Mouse (Mus musculus) left cerebral cortex, postnatal 14 days (tissue): ENCODE results near the gene Slit1. TPM values are rescaled to one million over a fixed set of nuclear protein-coding genes. Genes with fewer than 3 reads are reported as not detected.

Experiments
- DNase-seq, 2 experiments: peaks; one replicate each; pipeline ENCODE4 v3.0.0; 2021 to 2022; ENCODE audit warnings: low spot score in 2 of 2, mixed read lengths in 1 of 2
- intact Hi-C: fragments of 180-260 bp; cut with DNase I; formaldehyde crosslinking; loops from one replicate; pipeline ENCODE4 v1.15.1; 2025
- microRNA-seq, 2 experiments: library from miRNA; unstranded; fragments of <30 nt; microRNA quantifications; one replicate each; pipeline ENCODE4 v1.2.0; 2022
- total RNA-seq, 2 experiments: library from RNA; stranded (reverse); gene quantifications; 2 replicates each; pipeline ENCODE4 v1.2.3; 2021

Slit1 gene
- total RNA-seq, 2 experiments from 2014 or later = 40.9 to 55.5 TPM

DNA sequence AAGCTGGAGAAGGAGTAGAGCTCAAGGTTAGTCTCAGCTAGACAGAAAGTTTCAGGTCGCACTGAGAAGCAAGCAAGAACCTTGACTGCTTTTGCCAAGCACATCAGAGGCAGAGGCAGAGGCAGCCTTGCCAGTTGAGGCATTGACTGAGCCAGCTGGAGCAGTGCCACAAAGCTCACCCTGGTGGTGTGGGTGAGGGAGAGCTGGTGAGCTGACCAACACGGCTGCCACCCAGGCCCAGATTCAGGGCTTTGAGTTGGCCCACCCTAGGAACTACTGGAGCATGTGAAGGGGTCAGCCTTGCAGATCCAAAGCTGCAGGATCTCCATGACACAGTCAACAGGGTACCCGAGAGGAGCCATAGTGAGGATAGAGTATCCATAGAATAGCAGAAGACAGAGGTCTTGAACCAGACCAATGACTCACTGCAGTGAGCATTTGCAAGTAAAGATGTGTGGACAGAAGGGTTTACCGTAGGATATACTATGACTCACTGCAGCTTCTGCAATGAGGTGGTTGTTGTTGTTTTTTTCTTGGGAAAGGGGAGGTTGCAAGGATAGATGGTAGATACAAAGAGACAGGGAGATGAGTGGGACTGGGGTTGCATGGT is 164.0 kb downstream of the Slit1 start:
- intact Hi-C loops = no loop called here
- DNase-seq = no peak

DNA sequence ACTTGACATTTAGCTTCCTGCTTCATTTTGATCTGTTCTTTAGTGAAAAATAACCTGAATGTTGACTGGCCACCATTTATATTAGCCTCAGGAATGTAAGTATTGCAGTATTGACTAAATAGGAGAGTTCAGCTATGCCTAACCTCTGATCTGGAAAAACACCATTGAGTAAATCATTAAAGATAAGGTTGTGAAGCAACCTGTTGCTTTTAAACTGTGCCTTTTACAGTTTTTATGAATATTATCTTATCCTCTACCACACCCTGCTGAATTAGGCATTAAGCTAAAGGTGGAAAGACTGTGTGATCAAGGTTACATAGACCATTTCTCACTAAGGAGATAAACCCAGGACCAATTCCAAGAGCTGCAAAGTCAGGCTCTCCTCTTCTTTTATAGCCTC is 165.9 kb downstream of the Slit1 start:
- intact Hi-C loops = no loop called here
- no peak for DNase-seq

DNA sequence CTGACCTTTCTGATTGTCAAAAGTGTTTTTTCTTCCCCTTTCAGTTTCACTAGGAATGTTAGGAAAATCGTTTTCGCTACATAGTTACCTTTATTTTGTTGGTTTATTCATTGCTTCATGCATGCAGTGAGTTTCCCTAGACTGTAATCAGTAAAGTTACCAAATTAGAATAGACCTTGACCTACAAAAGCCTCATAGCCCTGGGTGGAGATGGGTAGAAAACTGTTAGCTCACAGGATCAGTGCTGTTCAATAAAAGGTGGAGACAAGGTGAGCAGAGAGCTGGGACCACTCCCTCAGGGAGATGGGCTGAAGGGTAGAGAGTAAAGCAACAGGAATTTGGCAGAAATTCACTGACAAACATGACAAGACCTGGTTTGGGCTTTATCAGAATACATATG is 169.8 kb downstream of the Slit1 start:
- DNase-seq = no peak

DNA sequence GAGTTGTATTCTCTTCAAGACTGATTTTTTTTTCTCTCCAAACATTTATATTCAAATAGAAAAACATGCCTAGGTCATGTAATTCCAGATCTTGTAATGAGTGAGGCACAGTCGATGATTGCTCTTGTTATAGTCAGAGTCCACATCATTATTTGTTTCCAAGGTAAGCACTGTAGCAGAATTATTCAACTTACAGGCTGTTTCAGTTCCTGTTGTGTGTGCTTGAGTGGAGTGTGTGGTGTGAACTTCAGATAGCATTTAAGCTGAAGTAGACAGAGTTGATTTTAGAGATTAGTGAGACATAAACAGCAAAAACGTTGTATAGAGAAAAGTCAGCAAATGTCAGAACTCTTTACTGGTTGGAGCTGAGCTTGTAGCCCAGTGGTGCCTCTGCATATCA is 174.7 kb downstream of the Slit1 start:
- intact Hi-C loops = no loop called here
- DNase-seq = no peak

More for the DNA sequence above, 169.8 kb downstream of the Slit1 start:
- intact Hi-C loops = no loop called here

DNA sequence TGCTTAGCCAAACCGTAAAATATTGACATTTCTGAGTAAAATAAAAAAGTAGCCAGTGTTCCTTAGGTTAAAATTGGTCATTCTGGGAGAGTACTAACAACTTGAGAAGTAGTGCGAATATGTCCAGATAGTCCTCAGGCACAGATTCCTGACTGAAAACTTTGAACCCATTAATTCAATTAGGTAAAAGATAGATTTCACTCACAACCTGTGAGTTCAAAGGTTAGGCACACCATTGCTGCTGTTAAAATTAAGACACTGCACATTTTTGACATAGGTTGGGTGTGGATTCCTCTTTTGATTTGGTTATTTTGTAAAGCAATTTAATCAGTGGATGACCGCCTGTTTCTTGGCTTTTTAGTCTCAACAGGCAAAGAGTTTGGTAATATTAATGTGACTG is 182.6 kb downstream of the Slit1 start:
- no peak for DNase-seq
- intact Hi-C loops = no loop called here

DNA sequence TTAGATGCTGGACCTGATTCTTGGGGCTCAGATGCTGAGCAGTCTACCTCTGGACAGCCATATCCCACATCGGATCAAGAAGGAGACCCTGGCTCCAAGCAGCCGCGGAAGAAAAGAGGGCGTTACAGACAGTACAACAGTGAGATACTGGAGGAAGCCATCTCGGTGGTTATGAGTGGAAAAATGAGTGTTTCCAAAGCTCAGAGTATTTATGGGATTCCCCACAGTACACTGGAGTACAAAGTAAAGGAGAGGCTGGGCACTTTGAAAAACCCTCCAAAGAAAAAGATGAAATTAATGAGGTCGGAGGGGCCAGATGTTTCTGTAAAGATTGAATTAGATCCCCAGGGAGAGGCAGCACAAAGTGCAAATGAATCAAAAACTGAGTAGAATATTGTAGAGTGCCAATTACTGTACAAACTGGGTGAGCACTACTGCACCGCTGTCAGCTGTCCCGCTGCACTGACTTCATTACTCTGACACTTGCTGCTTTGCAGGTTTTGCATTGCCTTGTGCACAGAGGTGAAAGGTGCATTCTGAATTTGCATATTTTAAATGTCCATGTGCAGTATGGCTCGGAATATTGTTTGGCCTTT is 184.5 kb downstream of the Slit1 start:
- DNase-seq = no peak
- intact Hi-C loops = no loop called here

DNA sequence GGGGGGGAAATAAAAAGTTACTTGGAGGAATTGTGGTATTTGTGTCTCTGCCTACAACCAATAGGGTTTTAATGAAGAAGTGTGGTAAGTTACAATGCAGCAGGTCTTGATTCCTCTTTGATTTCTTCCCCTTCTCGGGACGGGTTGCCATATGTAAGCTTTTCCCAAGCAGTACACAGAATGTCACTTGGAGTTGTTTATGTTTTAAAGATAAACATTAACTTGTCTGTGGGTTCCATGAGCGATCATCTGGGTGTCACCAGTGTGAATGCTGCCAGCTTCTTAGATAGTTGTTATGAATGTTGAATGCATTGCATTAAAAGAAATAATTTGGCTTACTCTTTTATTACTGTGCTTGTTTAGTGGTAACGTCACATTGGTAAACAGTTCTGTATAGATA is 186.0 kb downstream of the Slit1 start:
- DNase-seq = no peak
- intact Hi-C loops = no loop called here

DNA sequence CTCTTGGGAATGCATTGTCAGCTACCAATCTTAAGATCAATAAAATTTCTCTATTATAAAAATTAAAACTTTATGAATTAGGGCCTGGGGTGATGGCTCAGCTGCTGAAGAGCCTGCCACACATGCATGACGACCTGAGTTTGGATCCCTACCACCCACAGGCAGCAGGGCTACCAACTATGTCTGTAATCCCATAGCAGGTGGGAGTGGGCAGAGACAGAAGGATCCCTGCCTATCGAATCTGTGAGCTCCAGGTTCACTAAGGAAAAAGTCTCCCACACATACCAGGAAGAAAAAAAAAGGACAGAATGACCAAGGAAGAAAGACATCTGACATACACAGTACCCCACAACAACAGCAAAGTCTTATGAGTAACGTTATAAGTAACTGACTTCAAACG is 186.5 kb downstream of the Slit1 start:
- DNase-seq = no peak
- intact Hi-C loops = no loop called here

Small RNAs within 50 kb of the gene (microRNA-seq; reads per million reads assigned to microRNA genes)
- 0 reads per million in 2 experiments for gene Mir8091

Other genes with a start within 250 kb of the Slit1 start
- 10 to 100 TPM in 1 of 2 experiments, 1 to 10 TPM in 1; 9.6 to 11.4 TPM for gene Gm340, start 161.3 kb downstream of the Slit1 start, total RNA-seq
- gene Arhgap19, start 58.4 kb upstream of the Slit1 start, total RNA-seq = 1 to 10 TPM; 3.0 TPM
- 10 to 100 TPM; 11.2 to 14.7 TPM for gene Frat1, start 86.3 kb upstream of the Slit1 start, total RNA-seq
- gene Frat2, start 104.5 kb upstream of the Slit1 start, total RNA-seq = 10 to 100 TPM; 10.5 to 10.6 TPM
- gene Rrp12, start 152.5 kb upstream of the Slit1 start, total RNA-seq = 10 to 100 TPM; 39.2 to 42.1 TPM
- gene Pgam1, start 168.3 kb upstream of the Slit1 start, total RNA-seq = 100 to 1,000 TPM; 601 to 606 TPM
- gene Exosc1, start 189.8 kb upstream of the Slit1 start, total RNA-seq = 10 to 100 TPM; 21.9 to 27.2 TPM
- gene Zdhhc16, start 189.8 kb upstream of the Slit1 start, total RNA-seq = 10 to 100 TPM; 54.9 to 60.4 TPM
- gene Mms19, start 237.5 kb upstream of the Slit1 start, total RNA-seq = 10 to 100 TPM; 26.7 to 35.6 TPM
- 10 to 100 TPM; 11.2 to 12.8 TPM for gene Ubtd1, start 238.1 kb upstream of the Slit1 start, total RNA-seq